Comparison of ENCODE assay signal across 8 mouse cellular contexts in the genomic region with DNA sequence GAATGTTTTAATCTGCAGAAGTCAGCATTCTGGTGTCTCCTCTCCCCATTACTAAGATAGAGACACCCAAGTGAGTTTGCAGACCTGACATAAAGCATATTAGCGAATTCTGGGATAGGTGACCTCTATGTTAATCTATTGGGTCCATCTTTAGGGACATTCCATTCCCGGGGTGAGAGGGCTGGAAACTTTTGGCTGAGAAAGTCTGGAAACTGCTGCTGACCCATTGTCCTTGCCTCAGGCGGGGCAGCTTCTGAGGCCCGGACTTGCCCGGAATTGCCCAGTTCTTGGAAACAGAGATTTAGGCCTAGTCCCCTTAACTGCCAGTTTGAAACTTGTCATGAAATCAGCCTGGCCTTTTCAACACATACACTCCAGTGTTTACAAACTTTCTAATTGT. TPM values are rescaled to one million over a fixed set of nuclear protein-coding genes. Genes with fewer than 3 reads are reported as not detected.
DNase-seq lines count a peak whose midpoint lies in the region; ATAC-seq and TF ChIP-seq lines count a peak whose summit lies in the region.

No protein-coding gene starts in this region.

- peak overlapping the region; percentile 76 for H3K4me2 ChIP-seq in hindbrain, postnatal 0 days (ENCODE audit: low read depth, low read length)
- peak overlapping the region; percentile 82 for H3K4me2 ChIP-seq in liver, embryonic 16.5 days (ENCODE audit: low read depth, low read length)

- TF ChIP-seq POLR2A in bone marrow, adult 2 months (IDR thresholded peaks at IDR 0.05; ENCODE audit: borderline replicate concordance, control insufficient read depth, low read depth, low read length) = no peak

- no peaks in the 10 kb centered on the region for H3K9me3 ChIP-seq in hindbrain, postnatal 0 days (ENCODE audit: low read length)
- H3K9me3 ChIP-seq in liver, embryonic 16.5 days (replicated peaks; ENCODE audit: control insufficient read depth, low read length) = no peaks in the 10 kb centered on the region

- TF ChIP-seq CTCF in gastrocnemius, adult 2 months (IDR thresholded peaks at IDR 0.05) = no peak
- TF ChIP-seq CTCF in bone marrow, adult 2 months (IDR thresholded peaks at IDR 0.05; ENCODE audit: control insufficient read depth, insufficient read depth, low read length) = no peak
- no peak for TF ChIP-seq CTCF in hindbrain, postnatal 0 days (IDR thresholded peaks at IDR 0.05; ENCODE audit: low read depth)

- 81% methylated on average over 5 of the region's 5 CpGs for WGBS in bone marrow, adult 2 months
- WGBS in hindbrain, postnatal 0 days = 73% methylated on average over 5 of the region's 5 CpGs
- 67% methylated on average over 5 of the region's 5 CpGs for WGBS in liver, embryonic 16.5 days (ENCODE audit: insufficient replicate concordance)

- no peak for ATAC-seq in hindbrain, postnatal 0 days
- ATAC-seq in liver, embryonic 16.5 days (ENCODE audit: low read depth) = no peak
- no peak for ATAC-seq in activated CD4-positive, CD25-positive, alpha-beta regulatory T cell, adult 4 months

- no peak for DNase-seq in gastrocnemius, adult 2 months
- no peak for DNase-seq in gastrocnemius, postnatal 10 days
- DNase-seq in hindbrain, postnatal 0 days (ENCODE audit: low spot score) = no peak
- no peak for DNase-seq in left cerebral cortex, postnatal 14 days (ENCODE audit: low spot score in 2 of 2)
- no peak for DNase-seq in gastrocnemius, postnatal 36 days

- H3K27ac ChIP-seq in gastrocnemius, adult 2 months = peak overlapping the region; percentile 95; the same call in 1 of the 2 replicates
- H3K27ac ChIP-seq in bone marrow, adult 2 months (ENCODE audit: control insufficient read depth, insufficient read depth, low read depth, low read length, poor library complexity) = peak overlapping the region; percentile 14; the same call in 1 of the 2 replicates
- no peak overlapping the region for H3K27ac ChIP-seq in hindbrain, postnatal 0 days
- peak overlapping the region; percentile 81 for H3K27ac ChIP-seq in liver, embryonic 16.5 days (ENCODE audit: low read length)

- intact Hi-C loops in gastrocnemius, adult 2 months (cut with DNase I) = no loop called here
- intact Hi-C loops in left cerebral cortex, postnatal 14 days (cut with DNase I) = no loop called here
- intact Hi-C loops in gastrocnemius, postnatal 36 days (cut with DNase I) = no loop called here

- peaks cover 6% of the 10 kb centered on the region; the same call in 1 of the 2 replicates for H3K36me3 ChIP-seq in hindbrain, postnatal 0 days (ENCODE audit: insufficient read depth, low read length)
- peaks cover 5% of the 10 kb centered on the region for H3K36me3 ChIP-seq in liver, embryonic 16.5 days (ENCODE audit: control insufficient read depth, insufficient read depth)

- H3K4me3 ChIP-seq in gastrocnemius, adult 2 months = peak overlapping the region; percentile 81
- no peak overlapping the region for H3K4me3 ChIP-seq in bone marrow, adult 2 months (replicated peaks; ENCODE audit: control insufficient read depth, low read depth, low read length)
- H3K4me3 ChIP-seq in hindbrain, postnatal 0 days (ENCODE audit: low read length) = peak overlapping the region; percentile 97
- H3K4me3 ChIP-seq in liver, embryonic 16.5 days (ENCODE audit: low read depth, low read length) = peak overlapping the region; percentile 73

- peaks cover 2% of the 10 kb centered on the region; the same call in 1 of the 2 replicates for H3K4me1 ChIP-seq in bone marrow, adult 2 months (ENCODE audit: control insufficient read depth, insufficient read depth, low read length)
- peaks cover 5% of the 10 kb centered on the region; the same call in 1 of the 2 replicates for H3K4me1 ChIP-seq in hindbrain, postnatal 0 days (ENCODE audit: insufficient read depth, low read length)
- H3K4me1 ChIP-seq in liver, embryonic 16.5 days (ENCODE audit: control insufficient read depth, low read depth, low read length) = peaks cover 12% of the 10 kb centered on the region

- no peaks in the 10 kb centered on the region for H3K27me3 ChIP-seq in hindbrain, postnatal 0 days (ENCODE audit: insufficient read depth, low read length)
- no peaks in the 10 kb centered on the region for H3K27me3 ChIP-seq in liver, embryonic 16.5 days (ENCODE audit: control insufficient read depth, insufficient read depth, low read depth, low read length)

- peak overlapping the region; percentile 100; the same call in 1 of the 2 replicates for H3K9ac ChIP-seq in hindbrain, postnatal 0 days (replicated peaks; ENCODE audit: low read length)
- peak overlapping the region; percentile 72 for H3K9ac ChIP-seq in liver, embryonic 16.5 days (ENCODE audit: low read depth, low read length)

RNA-seq across cellular contexts. Expression of a gene that starts 0.8 kb away (rescaled TPM):
- total RNA-seq in gastrocnemius, adult 2 months (2021) = 10 to 100 TPM; 49.2 to 49.8 TPM
- total RNA-seq in gastrocnemius, postnatal 10 days (2021) = 10 to 100 TPM; 34.1 to 36.4 TPM
- polyA plus RNA-seq in bone marrow, adult 2 months (2011; ENCODE audit: insufficient read depth, insufficient read length, low replicate concordance, missing spikeins) = 19.1 and 55.7 TPM in 2 replicates
- 28.9 and 47.8 TPM in 2 replicates for total RNA-seq in hindbrain, postnatal 0 days (2014; rRNA removed)
- 24.6 and 26.7 TPM in 2 replicates for polyA plus RNA-seq in hindbrain, postnatal 0 days (2015; fragmentation: Nextera tagmentation; extraction: Ambion mirVana)
- polyA plus RNA-seq in liver, embryonic 16.5 days (2015; fragmentation: Nextera tagmentation; extraction: Ambion mirVana) = 20.3 and 20.7 TPM in 2 replicates
- 10 to 100 TPM; 49.9 to 50.4 TPM for total RNA-seq in left cerebral cortex, postnatal 14 days (2021)
- polyA plus RNA-seq in activated CD4-positive, CD25-positive, alpha-beta regulatory T cell, adult 4 months (2017; shearing (Covaris generic)) = 10 to 100 TPM; 44.4 to 62.8 TPM
- total RNA-seq in gastrocnemius, postnatal 36 days (2021) = 10 to 100 TPM; 40.8 to 44.9 TPM

RNA-seq across cellular contexts. Expression of a gene that starts 34.8 kb away (rescaled TPM):
- 1 to 10 TPM; 4.6 to 5.1 TPM for total RNA-seq in gastrocnemius, adult 2 months (2021)
- total RNA-seq in gastrocnemius, postnatal 10 days (2021) = 1 to 10 TPM; 6.9 to 8.0 TPM
- polyA plus RNA-seq in bone marrow, adult 2 months (2011; ENCODE audit: insufficient read depth, insufficient read length, low replicate concordance, missing spikeins) = 4.3 and 8.3 TPM in 2 replicates
- total RNA-seq in hindbrain, postnatal 0 days (2014; rRNA removed) = 23.9 and 27.0 TPM in 2 replicates
- 23.8 and 24.9 TPM in 2 replicates for polyA plus RNA-seq in hindbrain, postnatal 0 days (2015; fragmentation: Nextera tagmentation; extraction: Ambion mirVana)
- polyA plus RNA-seq in liver, embryonic 16.5 days (2015; fragmentation: Nextera tagmentation; extraction: Ambion mirVana) = 2.3 and 2.5 TPM in 2 replicates
- 10 to 100 TPM; 28.5 to 31.6 TPM for total RNA-seq in left cerebral cortex, postnatal 14 days (2021)
- 1 to 10 TPM; 1.7 TPM for polyA plus RNA-seq in activated CD4-positive, CD25-positive, alpha-beta regulatory T cell, adult 4 months (2017; shearing (Covaris generic))
- total RNA-seq in gastrocnemius, postnatal 36 days (2021) = 1 to 10 TPM; 3.5 to 5.4 TPM
